Mouse (Mus musculus): Measurements from ENCODE around the gene Aldh3a2. TPM values are rescaled to one million over a fixed set of nuclear protein-coding genes. Genes with fewer than 3 reads are reported as not detected.

Aldh3a2 gene
- polyA plus RNA-seq, 1 experiment from 2014 or later: 47.5 TPM

- H3K9ac ChIP-seq (replicated peaks; ENCODE audit: low read depth, low read length): no peak overlapping the region
- peaks cover 4% of the 10 kb centered on the region for H3K36me3 ChIP-seq (ENCODE audit: control insufficient read depth, insufficient read depth, low read length)
- WGBS: 78% methylated on average over 6 of the region's 6 CpGs
- no peak overlapping the region for H3K4me2 ChIP-seq (replicated peaks; ENCODE audit: low read depth, low read length)
- H3K27ac ChIP-seq (ENCODE audit: low read length): no peak overlapping the region
- H3K4me1 ChIP-seq (ENCODE audit: control insufficient read depth, insufficient read depth, low read length): no peaks in the 10 kb centered on the region
- no peaks in the 10 kb centered on the region for H3K9me3 ChIP-seq (ENCODE audit: control insufficient read depth, low read depth, low read length)
- H3K4me3 ChIP-seq (ENCODE audit: low read depth, low read length): no peak overlapping the region
- no peak for ATAC-seq (ENCODE audit: insufficient number of reproducible peaks, insufficient read depth, low FRiP score, low read depth)
- no peaks in the 10 kb centered on the region for H3K27me3 ChIP-seq (ENCODE audit: control insufficient read depth, insufficient read depth, low read length)
Measured at GRCm38 (mm10) chr11:61268626-61269349, 1.5 kb upstream of the Aldh3a2 start.

- ATAC-seq (ENCODE audit: insufficient number of reproducible peaks, insufficient read depth, low FRiP score, low read depth): no peak
- no peaks in the 10 kb centered on the region for H3K4me1 ChIP-seq (ENCODE audit: control insufficient read depth, insufficient read depth, low read length)
- H3K27ac ChIP-seq (ENCODE audit: low read length): no peak overlapping the region
- H3K36me3 ChIP-seq (ENCODE audit: control insufficient read depth, insufficient read depth, low read length): peaks cover 22% of the 10 kb centered on the region
- H3K27me3 ChIP-seq (ENCODE audit: control insufficient read depth, insufficient read depth, low read length): no peaks in the 10 kb centered on the region
- no peak overlapping the region for H3K4me2 ChIP-seq (replicated peaks; ENCODE audit: low read depth, low read length)
- H3K9ac ChIP-seq (replicated peaks; ENCODE audit: low read depth, low read length): no peak overlapping the region
- H3K9me3 ChIP-seq (ENCODE audit: control insufficient read depth, low read depth, low read length): no peaks in the 10 kb centered on the region
- WGBS: 89% methylated on average over 1 of the region's 1 CpGs
- H3K4me3 ChIP-seq (ENCODE audit: low read depth, low read length): no peak overlapping the region
Measured at GRCm38 (mm10) chr11:61263841-61264240, 3.4 kb downstream of the Aldh3a2 start.

GRCm38 (mm10) chr11:61262516-61262915 is 4.7 kb downstream of the Aldh3a2 start:
- Histone ChIP-seq H3K4me1 (ENCODE audit: control insufficient read depth, insufficient read depth, low read length) (no peaks in the 10 kb centered on the region), H3K36me3 (ENCODE audit: control insufficient read depth, insufficient read depth, low read length) (peaks cover 31% of the 10 kb centered on the region), H3K9ac (replicated peaks; ENCODE audit: low read depth, low read length) (no peak overlapping the region), H3K4me2 (replicated peaks; ENCODE audit: low read depth, low read length) (no peak overlapping the region), H3K27me3 (ENCODE audit: control insufficient read depth, insufficient read depth, low read length) (no peaks in the 10 kb centered on the region), H3K9me3 (ENCODE audit: control insufficient read depth, low read depth, low read length) (no peaks in the 10 kb centered on the region), H3K27ac (ENCODE audit: low read length) (no peak overlapping the region), H3K4me3 (ENCODE audit: low read depth, low read length) (no peak overlapping the region)
- 93% methylated on average over 14 of the region's 14 CpGs for WGBS
- no peak for ATAC-seq (ENCODE audit: insufficient number of reproducible peaks, insufficient read depth, low FRiP score, low read depth)

- H3K9me3 ChIP-seq (ENCODE audit: control insufficient read depth, low read depth, low read length): no peaks in the 10 kb centered on the region
- 89% methylated on average over 6 of the region's 6 CpGs for WGBS
- H3K27ac ChIP-seq (ENCODE audit: low read length): no peak overlapping the region
- H3K9ac ChIP-seq (replicated peaks; ENCODE audit: low read depth, low read length): no peak overlapping the region
- ATAC-seq (ENCODE audit: insufficient number of reproducible peaks, insufficient read depth, low FRiP score, low read depth): no peak
- no peaks in the 10 kb centered on the region for H3K27me3 ChIP-seq (ENCODE audit: control insufficient read depth, insufficient read depth, low read length)
- no peak overlapping the region for H3K4me2 ChIP-seq (replicated peaks; ENCODE audit: low read depth, low read length)
- H3K4me3 ChIP-seq (ENCODE audit: low read depth, low read length): no peak overlapping the region
- no peaks in the 10 kb centered on the region for H3K4me1 ChIP-seq (ENCODE audit: control insufficient read depth, insufficient read depth, low read length)
- H3K36me3 ChIP-seq (ENCODE audit: control insufficient read depth, insufficient read depth, low read length): peaks cover 49% of the 10 kb centered on the region
Measured at GRCm38 (mm10) chr11:61259106-61259505, 8.2 kb downstream of the Aldh3a2 start.

- Histone ChIP-seq H3K27ac (ENCODE audit: low read length) (no peak overlapping the region), H3K4me1 (ENCODE audit: control insufficient read depth, insufficient read depth, low read length) (no peaks in the 10 kb centered on the region), H3K36me3 (ENCODE audit: control insufficient read depth, insufficient read depth, low read length) (peaks cover 44% of the 10 kb centered on the region), H3K4me2 (replicated peaks; ENCODE audit: low read depth, low read length) (no peak overlapping the region), H3K4me3 (ENCODE audit: low read depth, low read length) (no peak overlapping the region), H3K9me3 (ENCODE audit: control insufficient read depth, low read depth, low read length) (no peaks in the 10 kb centered on the region), H3K9ac (replicated peaks; ENCODE audit: low read depth, low read length) (no peak overlapping the region), H3K27me3 (ENCODE audit: control insufficient read depth, insufficient read depth, low read length) (no peaks in the 10 kb centered on the region)
- no peak for ATAC-seq (ENCODE audit: insufficient number of reproducible peaks, insufficient read depth, low FRiP score, low read depth)
- WGBS: 91% methylated on average over 12 of the region's 12 CpGs
Measured at GRCm38 (mm10) chr11:61252807-61253206, 14.5 kb downstream of the Aldh3a2 start.

- no peak for ATAC-seq (ENCODE audit: insufficient number of reproducible peaks, insufficient read depth, low FRiP score, low read depth)
- Histone ChIP-seq H3K27me3 (ENCODE audit: control insufficient read depth, insufficient read depth, low read length) (no peaks in the 10 kb centered on the region), H3K36me3 (ENCODE audit: control insufficient read depth, insufficient read depth, low read length) (peaks cover 42% of the 10 kb centered on the region), H3K4me1 (ENCODE audit: control insufficient read depth, insufficient read depth, low read length) (no peaks in the 10 kb centered on the region), H3K9me3 (ENCODE audit: control insufficient read depth, low read depth, low read length) (no peaks in the 10 kb centered on the region), H3K27ac (ENCODE audit: low read length) (no peak overlapping the region), H3K4me3 (ENCODE audit: low read depth, low read length) (no peak overlapping the region), H3K4me2 (replicated peaks; ENCODE audit: low read depth, low read length) (no peak overlapping the region), H3K9ac (replicated peaks; ENCODE audit: low read depth, low read length) (no peak overlapping the region)
- 85% methylated on average over 10 of the region's 10 CpGs for WGBS
Measured at GRCm38 (mm10) chr11:61251741-61252140, 15.5 kb downstream of the Aldh3a2 start.

GRCm38 (mm10) chr11:61244406-61244805 is 22.9 kb downstream of the Aldh3a2 start:
- H3K4me1 ChIP-seq (ENCODE audit: control insufficient read depth, insufficient read depth, low read length): no peaks in the 10 kb centered on the region
- peaks cover 23% of the 10 kb centered on the region for H3K36me3 ChIP-seq (ENCODE audit: control insufficient read depth, insufficient read depth, low read length)
- no peak overlapping the region for H3K4me3 ChIP-seq (ENCODE audit: low read depth, low read length)
- no peaks in the 10 kb centered on the region for H3K27me3 ChIP-seq (ENCODE audit: control insufficient read depth, insufficient read depth, low read length)
- no peak overlapping the region for H3K27ac ChIP-seq (ENCODE audit: low read length)
- no peaks in the 10 kb centered on the region for H3K9me3 ChIP-seq (ENCODE audit: control insufficient read depth, low read depth, low read length)
- WGBS: 90% methylated on average over 7 of the region's 7 CpGs
- no peak overlapping the region for H3K4me2 ChIP-seq (replicated peaks; ENCODE audit: low read depth, low read length)
- no peak for ATAC-seq (ENCODE audit: insufficient number of reproducible peaks, insufficient read depth, low FRiP score, low read depth)
- H3K9ac ChIP-seq (replicated peaks; ENCODE audit: low read depth, low read length): no peak overlapping the region

GRCm38 (mm10) chr11:61236015-61236414 is 31.2 kb downstream of the Aldh3a2 start:
- no peak overlapping the region for H3K9ac ChIP-seq (replicated peaks; ENCODE audit: low read depth, low read length)
- no peaks in the 10 kb centered on the region for H3K36me3 ChIP-seq (ENCODE audit: control insufficient read depth, insufficient read depth, low read length)
- no peaks in the 10 kb centered on the region for H3K9me3 ChIP-seq (ENCODE audit: control insufficient read depth, low read depth, low read length)
- H3K4me3 ChIP-seq (ENCODE audit: low read depth, low read length): no peak overlapping the region
- ATAC-seq (ENCODE audit: insufficient number of reproducible peaks, insufficient read depth, low FRiP score, low read depth): 0 out of 2 replicates have a peak, but pooled peaks have one; percentile 53
- no peak overlapping the region for H3K4me2 ChIP-seq (replicated peaks; ENCODE audit: low read depth, low read length)
- no peaks in the 10 kb centered on the region for H3K4me1 ChIP-seq (ENCODE audit: control insufficient read depth, insufficient read depth, low read length)
- no peak overlapping the region for H3K27ac ChIP-seq (ENCODE audit: low read length)
- WGBS: 76% methylated on average over 3 of the region's 3 CpGs
- no peaks in the 10 kb centered on the region for H3K27me3 ChIP-seq (ENCODE audit: control insufficient read depth, insufficient read depth, low read length)

GRCm38 (mm10) chr11:61234174-61234573 is 33.1 kb downstream of the Aldh3a2 start:
- 18% methylated on average over 5 of the region's 5 CpGs for WGBS
- Histone ChIP-seq H3K4me3 (ENCODE audit: low read depth, low read length) (no peak overlapping the region), H3K27me3 (ENCODE audit: control insufficient read depth, insufficient read depth, low read length) (no peaks in the 10 kb centered on the region), H3K9me3 (ENCODE audit: control insufficient read depth, low read depth, low read length) (no peaks in the 10 kb centered on the region), H3K4me2 (replicated peaks; ENCODE audit: low read depth, low read length) (no peak overlapping the region), H3K27ac (ENCODE audit: low read length) (no peak overlapping the region), H3K9ac (replicated peaks; ENCODE audit: low read depth, low read length) (no peak overlapping the region), H3K36me3 (ENCODE audit: control insufficient read depth, insufficient read depth, low read length) (no peaks in the 10 kb centered on the region), H3K4me1 (ENCODE audit: control insufficient read depth, insufficient read depth, low read length) (no peaks in the 10 kb centered on the region)
- ATAC-seq (ENCODE audit: insufficient number of reproducible peaks, insufficient read depth, low FRiP score, low read depth): no peak

Data from stomach, embryonic 14.5 days (tissue).